Mouse (Mus musculus) thymus, adult 2 months (tissue): ENCODE measurements at regions not wholly inside any gene's neighbourhood (a gene's known extent, or its start where the extent isn't known, plus 50 kb on each side); places are given as distances from the start of the nearest gene placed in this dataset.

Experiments
- CTCF ChIP-seq: fragments of 200-500 bp; IDR thresholded peaks from 2 replicates; pipeline ENCODE4 v1.5.1; 2012; ENCODE audit warnings: mild to moderate bottlenecking, control low read depth, low read length, moderate library complexity, borderline replicate concordance; ENCODE audit not compliant: control insufficient read depth, poor library complexity, insufficient read depth; ENCODE audit errors: extremely low read depth
- POLR2A ChIP-seq: fragments of 200-500 bp; IDR thresholded peaks from 2 replicates; pipeline ENCODE4 v1.6.1; 2012; ENCODE audit warnings: mild to moderate bottlenecking, low read length, control low read depth, moderate library complexity; ENCODE audit not compliant: control insufficient read depth, poor library complexity, insufficient read depth; ENCODE audit errors: extremely low read depth

DNA sequence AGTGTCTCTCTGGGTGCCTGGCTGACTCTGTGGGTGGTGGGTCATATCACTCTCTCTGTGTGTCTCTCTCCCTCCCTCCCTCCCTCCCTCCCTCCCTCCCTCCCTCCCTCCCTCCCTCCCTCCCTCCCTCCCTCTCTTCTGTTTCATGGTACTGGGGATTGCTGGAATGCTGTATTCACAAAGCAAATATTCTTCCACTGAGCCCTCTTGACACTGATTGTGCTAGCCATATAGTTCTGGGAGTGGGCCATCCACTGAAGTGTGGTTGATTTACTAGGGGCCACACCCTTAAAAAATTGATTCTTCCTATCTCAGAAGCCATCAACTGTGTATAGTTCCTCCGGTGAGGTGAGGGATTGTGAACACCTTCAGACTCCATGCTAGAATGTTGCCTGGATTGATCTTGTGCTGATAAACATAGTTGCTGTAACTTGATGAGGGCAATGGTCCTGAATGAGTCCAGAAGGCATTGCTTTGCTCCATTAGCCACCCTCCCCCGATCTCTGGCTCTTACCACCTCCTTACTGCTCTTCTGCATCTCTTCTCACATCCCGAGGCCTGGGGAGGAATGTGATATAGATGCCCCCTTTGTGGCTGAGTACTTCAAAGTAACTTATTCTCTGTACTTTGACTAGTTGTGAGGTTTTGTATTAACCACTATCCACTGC lies 268.8 kb upstream of the Id2 start:
- no peak for TF ChIP-seq CTCF
- TF ChIP-seq POLR2A = no peak
